Mouse (Mus musculus) midbrain, embryonic 14.5 days (tissue): ENCODE data around the gene Gna15. TPM values are rescaled to one million over a fixed set of nuclear protein-coding genes. Genes with fewer than 3 reads are reported as not detected.

ENCODE experiments used
- ATAC-seq: fragments of 200-750 bp; cut with Nextera tagmentation; 2 replicates; pipeline ENCODE4 v1.8.0; 2017; ENCODE audit warnings: moderate number of reproducible peaks, moderate library complexity; ENCODE audit not compliant: low FRiP score, low TSS enrichment
- DNase-seq: peaks from one replicate; pipeline ENCODE4 v3.0.0-alpha.2; 2015
- H3K27ac ChIP-seq: fragments of 300-500 bp; sonication (generic); replicated peaks from 2 replicates; pipeline ENCODE4 v1.5.1; 2014; ENCODE audit warnings: mild to moderate bottlenecking, low read depth, low read length, moderate library complexity
- H3K27me3 ChIP-seq: fragments of 300-500 bp; sonication (generic); 2 replicates; pipeline ENCODE4 v1.6.1; 2014; ENCODE audit warnings: low read length, control low read depth, mixed read lengths; ENCODE audit not compliant: control insufficient read depth, insufficient read depth
- H3K36me3 ChIP-seq: fragments of 300-500 bp; sonication (generic); 2 replicates; pipeline ENCODE4 v1.6.1; 2014; ENCODE audit warnings: low read length, control low read depth; ENCODE audit not compliant: control insufficient read depth, insufficient read depth
- H3K4me1 ChIP-seq: fragments of 300-500 bp; sonication (generic); 2 replicates; pipeline ENCODE4 v1.6.1; 2014; ENCODE audit warnings: mild to moderate bottlenecking, antibody characterized with exemption, low read length, control low read depth; ENCODE audit not compliant: control insufficient read depth, insufficient read depth
- H3K4me2 ChIP-seq: fragments of 300-500 bp; sonication (generic); 2 replicates; pipeline ENCODE4 v1.6.1; 2014; ENCODE audit warnings: mild to moderate bottlenecking, low read length, moderate library complexity
- H3K4me3 ChIP-seq: fragments of 300-500 bp; sonication (generic); replicated peaks from 2 replicates; pipeline ENCODE4 v1.5.1; 2014; ENCODE audit warnings: low read depth, low read length
- H3K9ac ChIP-seq: fragments of 300-500 bp; sonication (generic); replicated peaks from 2 replicates; pipeline ENCODE4 v1.6.1; 2014; ENCODE audit warnings: mild to moderate bottlenecking, low read length, moderate library complexity
- H3K9me3 ChIP-seq: fragments of 300-500 bp; sonication (generic); 2 replicates; pipeline ENCODE4 v1.6.1; 2016; ENCODE audit warnings: low read length, control low read depth, mixed read lengths; ENCODE audit not compliant: control insufficient read depth
- WGBS: fragments of 180-500 bp; shearing (Covaris S2); extraction: QIAGEN DNeasy Blood & Tissue Kit; methylation state at CpG from one replicate; pipeline ENCODE4 v1.1.7; 2014; 5-methylcytosine and 5-hydroxymethylcytosine counted together
- polyA plus RNA-seq: library from polyadenylated mRNA; unstranded; fragments of >200 nt; fragmentation: Nextera tagmentation; extraction: Ambion mirVana; gene quantifications from 2 replicates; pipeline ENCODE4 v1.2.1, GENCODE M21; 2014

Gna15 gene
- polyA plus RNA-seq, 1 experiment from 2014 or later, result 0.88 TPM

DNA sequence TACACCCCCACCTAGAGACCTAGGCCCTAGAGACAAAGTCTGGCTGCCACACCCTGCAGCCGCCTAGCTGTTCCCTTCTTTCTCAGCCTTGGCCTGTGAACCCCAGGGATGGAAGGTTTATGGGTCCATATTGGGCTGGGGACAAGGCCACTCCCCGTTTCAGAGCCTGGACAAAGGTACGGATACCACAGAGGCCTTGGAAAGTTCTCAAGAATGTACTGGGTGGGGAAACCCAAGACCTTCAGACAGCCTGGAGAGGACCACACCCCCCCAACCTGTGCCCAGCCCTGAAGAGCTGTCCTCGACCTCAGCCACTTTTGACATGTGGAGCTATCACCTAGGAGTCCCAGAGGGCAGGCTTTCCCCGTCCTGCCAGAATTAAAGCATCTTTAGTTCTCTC lies 24.9 kb upstream of the Gna15 start:
- H3K4me1 ChIP-seq, result peaks cover 5% of the 10 kb centered on the region
- H3K27me3 ChIP-seq, result no peaks in the 10 kb centered on the region; the same call in 1 of the 2 replicates
- no peak overlapping the region for H3K27ac ChIP-seq
- WGBS, result 70% methylated on average over 5 of the region's 5 CpGs
- no peaks in the 10 kb centered on the region for H3K9me3 ChIP-seq
- no peak overlapping the region for H3K4me2 ChIP-seq
- DNase-seq (no peak), ATAC-seq (no peak)
- H3K9ac ChIP-seq, result no peak overlapping the region
- no peak overlapping the region for H3K4me3 ChIP-seq
- H3K36me3 ChIP-seq, result no peaks in the 10 kb centered on the region

DNA sequence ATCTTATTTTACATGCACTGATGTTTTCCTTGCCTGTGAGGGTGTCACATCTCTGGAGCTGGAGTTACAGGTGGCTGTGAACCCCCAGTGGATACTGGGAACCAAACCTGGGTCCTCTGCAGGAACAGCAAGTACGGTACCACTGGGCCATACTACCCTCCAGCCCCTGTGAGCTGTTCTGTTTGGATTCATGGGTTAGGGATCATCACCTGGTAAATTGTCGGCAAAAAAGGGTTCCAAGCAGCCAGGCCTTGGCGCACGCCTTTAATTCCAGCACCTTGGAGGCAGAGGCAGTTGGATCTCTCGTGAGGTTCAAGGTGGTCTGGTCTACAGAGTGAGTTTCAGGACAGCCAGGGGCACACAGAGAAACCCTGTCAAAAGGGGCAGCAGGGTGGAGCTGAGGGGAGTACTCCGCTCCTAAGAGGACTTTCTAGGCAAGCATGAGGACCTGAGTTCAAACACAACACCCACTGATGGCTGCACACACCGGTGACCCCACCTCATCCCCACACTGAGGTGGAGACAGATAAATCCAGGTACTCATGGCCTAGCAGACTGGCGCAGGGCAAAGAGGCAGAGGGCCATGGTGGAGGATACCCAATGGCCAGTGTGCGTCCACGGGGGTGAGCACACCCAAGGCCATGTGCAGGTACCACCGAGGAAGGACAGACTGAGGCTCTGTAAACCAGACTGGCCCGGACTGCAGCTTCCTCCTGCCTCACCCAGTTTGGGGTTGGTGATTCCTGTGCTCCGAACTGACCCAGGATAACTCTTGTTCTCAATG lies 23.0 kb upstream of the Gna15 start:
- Histone ChIP-seq H3K9ac (0 out of 2 replicates have a peak overlapping the region, but pooled peaks have one; percentile 20), H3K9me3 (no peaks in the 10 kb centered on the region), H3K27me3 (no peaks in the 10 kb centered on the region; the same call in 1 of the 2 replicates), H3K4me1 (peaks cover 20% of the 10 kb centered on the region), H3K4me3 (no peak overlapping the region), H3K4me2 (no peak overlapping the region), H3K27ac (no peak overlapping the region), H3K36me3 (no peaks in the 10 kb centered on the region)
- WGBS, result 92% methylated on average over 13 of the region's 13 CpGs
- DNase-seq, result no peak
- no peak for ATAC-seq

DNA sequence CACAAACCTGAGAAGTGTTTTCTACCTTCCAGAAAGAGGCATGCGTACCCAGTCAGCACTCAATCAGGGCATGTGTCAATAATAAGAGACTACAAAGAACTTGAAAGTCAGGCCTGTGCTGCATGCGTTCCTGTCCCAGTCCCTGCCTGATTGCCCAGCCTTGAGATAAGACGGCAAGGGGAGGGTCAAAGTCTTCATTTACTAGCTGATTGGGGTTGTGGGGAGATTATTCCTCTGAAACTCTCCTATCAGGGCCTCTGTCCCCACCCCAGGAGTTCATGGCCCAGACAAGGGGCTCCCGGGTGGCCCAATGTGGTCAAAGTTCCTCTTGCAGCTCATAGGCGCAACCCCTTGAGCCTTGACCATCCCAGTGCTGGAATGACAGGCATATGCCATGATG lies 22.3 kb upstream of the Gna15 start:
- ATAC-seq (no peak), DNase-seq (no peak)
- H3K4me3 ChIP-seq, result no peak overlapping the region
- 80% methylated on average over 5 of the region's 5 CpGs for WGBS
- peaks cover 24% of the 10 kb centered on the region for H3K4me1 ChIP-seq
- H3K9me3 ChIP-seq, result no peaks in the 10 kb centered on the region
- no peak overlapping the region for H3K4me2 ChIP-seq
- H3K27ac ChIP-seq, result no peak overlapping the region
- no peaks in the 10 kb centered on the region for H3K36me3 ChIP-seq
- H3K27me3 ChIP-seq, result no peaks in the 10 kb centered on the region; the same call in 1 of the 2 replicates
- no peak overlapping the region for H3K9ac ChIP-seq

GRCm38 (mm10) chr10:81545161-81545747 lies 21.2 kb upstream of the Gna15 start, which contains the start of gene Gna11:
TSS of gene Gna11 (minus strand) at chr10:81545190.
- Histone ChIP-seq H3K9me3 (no peaks in the 10 kb centered on the region), H3K27me3 (no peaks in the 10 kb centered on the region; the same call in 1 of the 2 replicates)
- under 1% methylated on average over 59 of the region's 59 CpGs for WGBS

DNA sequence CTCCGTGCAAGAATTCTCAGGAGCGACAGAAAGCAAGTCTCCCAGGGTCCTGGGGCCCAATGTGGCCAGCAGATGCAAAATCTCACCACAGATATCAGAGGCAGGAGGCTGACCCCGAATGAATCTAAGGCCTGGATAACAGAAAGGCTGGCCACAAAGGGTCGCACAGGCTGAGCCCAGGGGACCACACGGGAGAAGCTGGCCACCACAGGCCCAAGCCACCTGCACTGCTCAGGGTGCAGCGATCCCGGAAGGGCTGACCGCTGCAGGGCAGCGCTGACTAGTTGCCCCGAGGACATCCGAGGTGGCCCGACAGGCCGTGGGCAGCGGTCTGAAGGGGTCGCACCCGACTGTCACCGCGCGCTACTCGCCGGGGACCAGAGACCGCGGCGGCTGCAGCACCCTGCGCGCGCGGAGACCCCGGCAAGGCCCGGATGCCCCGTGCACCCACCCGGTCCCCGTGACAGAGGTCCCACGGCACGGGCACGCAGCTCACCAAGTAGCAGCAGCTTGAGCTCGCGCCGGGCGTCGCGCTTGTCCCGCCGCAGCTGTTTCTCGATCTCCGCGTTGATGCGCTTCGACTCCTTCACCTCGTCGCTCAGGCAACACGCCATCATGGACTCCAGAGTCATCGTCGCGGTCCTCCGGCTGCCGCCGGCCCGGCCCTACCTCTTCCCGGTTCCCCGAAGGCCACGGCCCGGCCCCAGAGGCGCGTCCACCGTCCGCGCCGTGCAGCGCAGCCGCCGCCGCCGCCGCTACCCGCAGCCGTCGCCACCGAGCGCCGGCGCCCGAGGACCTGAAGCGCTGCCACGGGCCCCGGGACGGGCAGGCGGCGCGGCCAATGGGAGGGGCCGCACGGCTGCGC lies 20.5 kb upstream of the Gna15 start:
- H3K36me3 ChIP-seq, result 0 out of 2 replicates have a peak, but pooled peaks cover 3% of the 10 kb centered on the region
- H3K27ac ChIP-seq, result peak overlapping the region; percentile 93
- peak overlapping the region; percentile 95 for H3K4me2 ChIP-seq
- WGBS, result under 1% methylated on average over 90 of the region's 93 CpGs
- H3K9ac ChIP-seq, result peak overlapping the region; percentile 91
- DNase-seq, result no peak
- H3K27me3 ChIP-seq, result no peaks in the 10 kb centered on the region
- H3K9me3 ChIP-seq, result no peaks in the 10 kb centered on the region
- peaks cover 24% of the 10 kb centered on the region for H3K4me1 ChIP-seq
- H3K4me3 ChIP-seq, result peak overlapping the region; percentile 91
- ATAC-seq, result 0 out of 2 replicates have a peak, but pooled peaks have one; percentile 1

More at GRCm38 (mm10) chr10:81545161-81545747, 21.2 kb upstream of the Gna15 start, which contains the start of gene Gna11:
- Histone ChIP-seq H3K4me2 (peak within 1 kb of the TSS; percentile 95), H3K9ac (peak within 1 kb of the TSS; percentile 91), H3K4me3 (peak within 1 kb of the TSS; percentile 91), H3K27ac (peak within 1 kb of the TSS; percentile 93), H3K36me3 (no peaks in the 10 kb centered on the region), H3K4me1 (peaks cover 24% of the 10 kb centered on the region)
- DNase-seq (peak; percentile 100), ATAC-seq (peak; percentile 96)

DNA sequence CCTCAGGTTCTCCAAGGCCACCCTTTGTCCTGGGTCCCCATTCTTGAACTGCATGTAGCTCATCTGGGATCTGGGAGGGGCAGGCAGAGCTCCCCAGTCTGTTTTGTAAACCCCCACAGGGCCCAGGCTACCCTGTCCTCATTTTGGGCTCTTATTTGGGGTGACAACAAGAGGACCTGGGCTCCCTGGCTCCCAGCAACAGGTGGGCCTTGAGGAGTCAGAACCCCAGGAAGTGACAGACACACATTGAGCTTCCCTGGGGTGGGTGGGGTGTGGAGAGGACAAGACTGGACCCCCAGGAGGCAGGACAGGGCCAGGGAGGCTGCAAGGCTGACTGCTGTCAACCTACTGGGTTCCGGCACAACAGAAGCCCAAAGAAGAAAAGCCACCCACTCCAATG lies 19.6 kb upstream of the Gna15 start:
- Histone ChIP-seq H3K27me3 (no peaks in the 10 kb centered on the region), H3K4me2 (peak overlapping the region; percentile 95), H3K9me3 (no peaks in the 10 kb centered on the region), H3K4me3 (peak overlapping the region; percentile 91), H3K4me1 (peaks cover 24% of the 10 kb centered on the region), H3K27ac (no peak overlapping the region), H3K36me3 (0 out of 2 replicates have a peak, but pooled peaks cover 6% of the 10 kb centered on the region), H3K9ac (peak overlapping the region; percentile 91)
- DNase-seq (no peak), ATAC-seq (no peak)
- WGBS, result 60% methylated on average over 1 of the region's 1 CpGs

DNA sequence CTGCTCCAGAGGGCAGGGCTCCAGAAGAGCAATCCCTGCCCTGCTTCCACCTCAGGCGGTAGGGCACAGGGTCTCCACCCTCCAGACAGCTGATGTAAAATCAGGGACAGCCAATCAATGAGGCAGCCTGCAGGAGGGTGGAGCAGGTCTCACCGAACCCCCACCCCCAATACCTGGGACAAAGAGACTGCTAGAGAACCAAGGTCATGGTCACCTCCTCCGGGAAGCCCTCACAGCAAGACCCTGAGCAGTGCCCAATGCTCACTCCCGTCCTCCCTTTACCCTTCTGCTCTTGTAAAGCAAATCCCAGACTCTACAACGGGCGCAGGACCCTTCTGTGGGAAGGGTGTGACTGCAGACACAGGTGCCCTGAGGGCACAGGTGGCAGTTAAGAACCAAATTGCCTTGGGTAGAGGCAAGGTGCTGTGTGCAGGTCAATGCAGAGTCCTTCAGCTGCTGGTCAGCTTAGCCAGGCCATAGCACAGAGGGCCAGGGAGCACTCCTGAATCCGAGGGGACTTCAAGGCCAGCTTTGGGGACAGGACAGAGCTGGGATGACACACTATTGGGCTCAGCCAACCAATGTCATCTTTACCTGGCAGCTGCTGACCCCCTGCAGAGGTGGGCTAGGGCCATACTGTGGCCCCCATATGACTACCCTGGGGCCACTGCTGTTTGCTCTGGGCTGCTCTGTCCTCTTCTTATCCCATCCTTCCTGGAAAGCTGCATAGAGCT lies 18.9 kb upstream of the Gna15 start:
- 0 out of 2 replicates have a peak, but pooled peaks cover 6% of the 10 kb centered on the region for H3K36me3 ChIP-seq
- H3K9ac ChIP-seq, result peak overlapping the region; percentile 91; the same call in 1 of the 2 replicates
- peaks cover 24% of the 10 kb centered on the region for H3K4me1 ChIP-seq
- H3K4me3 ChIP-seq, result 0 out of 2 replicates have a peak overlapping the region, but pooled peaks have one; percentile 5
- WGBS, result 77% methylated on average over 7 of the region's 7 CpGs
- no peaks in the 10 kb centered on the region for H3K27me3 ChIP-seq
- peak overlapping the region; percentile 95 for H3K4me2 ChIP-seq
- no peak overlapping the region for H3K27ac ChIP-seq
- H3K9me3 ChIP-seq, result no peaks in the 10 kb centered on the region
- DNase-seq (no peak), ATAC-seq (no peak)
